Mouse (Mus musculus) bone marrow macrophage, adult 2 months (primary cell): ENCODE measurements around the gene Bmper. TPM values are rescaled to one million over a fixed set of nuclear protein-coding genes. Genes with fewer than 3 reads are reported as not detected.

Experiments
- H3K27ac ChIP-seq: 2 replicates; pipeline ENCODE4 v1.5.1; 2012; ENCODE audit warnings: low read depth, low read length; ENCODE audit not compliant: insufficient read depth
- H3K4me1 ChIP-seq: 2 replicates; pipeline ENCODE4 v1.6.1; 2012; ENCODE audit warnings: low read length; ENCODE audit not compliant: control insufficient read depth, insufficient read depth
- H3K4me3 ChIP-seq: 2 replicates; pipeline ENCODE4 v1.5.1; 2012; ENCODE audit warnings: mild to moderate bottlenecking, low read length, moderate library complexity; ENCODE audit not compliant: insufficient read depth
- CTCF ChIP-seq: IDR thresholded peaks from 2 replicates; pipeline ENCODE4 v1.5.1; 2012; ENCODE audit warnings: low read depth, mild to moderate bottlenecking, low read length, moderate library complexity
- POLR2A ChIP-seq: IDR thresholded peaks from 2 replicates; pipeline ENCODE4 v1.6.1; 2012; ENCODE audit warnings: mild to moderate bottlenecking, low read depth, low read length, borderline replicate concordance
- polyA plus RNA-seq: library from polyadenylated mRNA; stranded (reverse); fragments of >200 nt; gene quantifications from 2 replicates; pipeline ENCODE4 v1.2.4, GENCODE M21; 2012; ENCODE audit not compliant: missing spikeins, insufficient read depth, insufficient read length

Gene Bmper
- polyA plus RNA-seq, 1 experiment = not detected

- H3K27ac ChIP-seq = no peak overlapping the region
- H3K4me1 ChIP-seq = 0 out of 2 replicates have a peak, but pooled peaks cover 2% of the 10 kb centered on the region
- TF ChIP-seq CTCF = no peak
- no peak for TF ChIP-seq POLR2A
- H3K4me3 ChIP-seq = no peak overlapping the region
Observed at GRCm38 (mm10) chr9:23488265-23488664, 265.4 kb downstream of the Bmper start.

- no peak overlapping the region for H3K4me3 ChIP-seq
- no peak overlapping the region for H3K27ac ChIP-seq
- no peaks in the 10 kb centered on the region for H3K4me1 ChIP-seq
- TF ChIP-seq CTCF (no peak), POLR2A (no peak)
Observed at GRCm38 (mm10) chr9:23495400-23495799, 272.5 kb downstream of the Bmper start.

GRCm38 (mm10) chr9:23497626-23498025 is 274.8 kb downstream of the Bmper start:
- Histone ChIP-seq H3K4me3 (no peak overlapping the region), H3K4me1 (no peaks in the 10 kb centered on the region), H3K27ac (no peak overlapping the region)
- TF ChIP-seq CTCF = no peak
- TF ChIP-seq POLR2A = no peak

- no peak overlapping the region for H3K4me3 ChIP-seq
Observed at GRCm38 (mm10) chr9:23533870-23534269, 311.0 kb downstream of the Bmper start.

More at GRCm38 (mm10) chr9:23533870-23534269, 311.0 kb downstream of the Bmper start:
- H3K27ac ChIP-seq = no peak overlapping the region
- H3K4me1 ChIP-seq = no peaks in the 10 kb centered on the region
- TF ChIP-seq CTCF (no peak), POLR2A (no peak)
